Mouse (Mus musculus): ENCODE data around the gene Trim27.

Trim27 gene

DNA sequence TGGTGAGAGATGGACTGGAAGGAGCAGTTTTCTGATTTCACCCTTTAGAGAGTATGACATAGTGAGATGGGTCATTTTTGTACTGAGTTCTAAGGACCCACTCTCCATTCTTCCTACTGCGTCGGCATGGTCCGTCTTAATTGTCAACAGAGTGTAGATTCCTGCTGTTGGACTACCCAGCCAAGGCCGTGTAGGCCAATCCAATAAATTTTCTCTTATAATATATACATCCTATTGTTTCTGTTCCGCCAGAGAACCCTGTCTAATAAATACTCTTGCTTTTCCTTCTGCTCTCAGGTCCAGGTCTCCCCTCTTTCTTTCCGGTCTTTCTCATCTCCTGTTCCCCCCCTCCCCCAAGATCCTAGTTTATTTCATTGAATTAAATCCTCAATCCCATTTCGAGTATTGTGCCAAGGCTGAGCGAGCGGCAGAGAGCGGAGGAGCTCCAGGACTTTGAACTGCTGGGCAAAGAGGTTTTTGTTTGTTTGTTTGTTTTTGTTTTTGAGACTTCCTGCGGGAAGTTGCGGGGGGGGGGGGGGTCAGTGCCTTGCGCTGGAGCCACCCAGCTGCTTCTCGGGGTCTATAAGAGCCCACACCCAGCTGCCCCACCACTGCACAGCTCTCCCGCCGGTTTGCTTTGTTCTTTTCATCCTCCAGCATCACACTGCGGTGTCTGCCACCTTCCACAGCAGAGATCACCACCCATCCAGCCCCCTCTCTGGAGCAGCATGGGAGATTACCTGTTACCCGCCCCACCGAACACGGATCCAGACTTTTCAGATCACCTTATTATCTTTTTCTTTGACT lies 42.6 kb downstream of the Trim27 start:
- no peak for DNase-seq

DNA sequence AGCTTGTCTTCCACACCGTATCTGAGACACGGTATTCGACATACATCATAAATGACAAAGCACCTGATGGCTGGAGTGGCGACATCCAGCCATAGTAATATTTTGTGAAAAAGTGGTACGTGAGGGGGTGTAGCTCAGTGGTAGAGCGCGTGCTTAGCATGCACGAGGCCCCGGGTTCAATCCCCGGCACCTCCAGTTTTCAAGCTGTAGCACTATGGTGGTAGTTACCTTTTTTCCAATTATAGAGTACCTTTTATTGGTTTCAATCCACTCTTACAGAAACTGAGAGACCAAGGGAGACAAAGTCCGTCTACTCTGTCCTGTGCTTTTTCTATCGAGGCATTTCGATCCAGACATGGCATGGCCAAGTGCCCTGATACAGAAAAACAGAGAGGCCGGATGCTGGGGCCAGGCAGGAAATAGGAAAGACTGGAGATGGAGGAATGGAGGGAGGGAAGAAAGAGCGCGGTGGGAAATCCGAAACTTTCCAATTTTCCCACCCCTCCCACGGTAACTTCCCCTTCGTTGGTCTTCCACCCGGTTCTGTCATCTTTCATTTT lies 43.3 kb downstream of the Trim27 start:
- peak; percentile 86 for DNase-seq

DNA sequence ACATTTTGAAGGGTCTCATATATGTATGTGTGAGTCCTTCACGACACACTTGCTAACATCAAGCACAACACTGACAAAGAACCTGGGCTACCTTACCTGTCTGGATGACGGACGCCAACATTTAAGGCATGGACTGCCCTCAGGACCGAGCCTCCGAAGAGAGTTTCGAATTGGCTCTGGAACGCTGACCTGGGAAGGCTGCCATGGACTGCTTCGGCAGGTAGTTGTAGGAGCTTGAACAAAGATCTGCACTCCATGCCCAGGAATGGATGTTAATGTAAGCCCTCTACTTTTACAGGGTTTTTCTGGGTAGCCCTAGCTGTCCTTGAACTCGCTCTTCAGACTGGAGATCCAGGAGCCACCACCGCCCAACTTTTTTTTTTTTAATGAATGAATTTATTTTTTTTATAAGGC lies 44.0 kb downstream of the Trim27 start:
- no peak for DNase-seq

DNA sequence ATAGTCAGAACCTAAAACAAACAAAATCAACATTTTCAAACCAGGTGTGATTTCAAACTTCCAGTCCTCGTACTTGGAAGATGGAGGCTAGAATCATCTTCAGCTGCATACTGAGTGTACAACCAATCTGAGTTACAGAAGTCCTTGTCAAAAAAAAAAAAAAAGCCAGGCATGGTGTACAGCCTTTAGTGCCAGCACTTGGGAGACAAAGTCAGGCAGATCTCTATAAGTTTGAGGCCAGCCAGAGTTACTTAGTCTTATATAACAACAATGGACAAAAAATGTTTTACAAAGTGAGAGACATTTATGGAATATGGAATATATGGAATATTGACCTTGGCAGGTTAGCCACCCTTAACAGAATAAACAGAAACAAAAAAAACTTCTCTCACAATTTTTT lies 45.1 kb downstream of the Trim27 start:
- no peak for DNase-seq

DNA sequence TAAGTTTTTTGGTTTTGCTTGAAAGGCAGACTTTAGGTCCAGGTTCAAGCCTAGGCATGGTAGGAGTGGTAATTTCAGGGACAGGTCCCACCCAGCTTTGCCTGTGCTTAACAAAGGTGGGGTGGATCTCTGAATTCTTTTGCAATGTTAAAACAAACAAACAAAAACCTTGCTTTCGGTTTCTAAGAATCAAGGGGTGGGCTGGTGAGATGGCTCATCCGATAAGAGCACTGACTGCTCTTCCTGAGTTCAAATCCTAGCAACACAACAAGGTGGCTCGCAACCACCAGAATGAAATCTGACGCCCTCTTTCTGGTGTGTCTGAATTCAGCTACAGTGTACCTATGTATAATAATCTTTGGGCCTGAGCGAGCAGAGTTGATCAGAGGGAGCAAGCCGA lies 46.0 kb downstream of the Trim27 start:
- DNase-seq: no peak

DNA sequence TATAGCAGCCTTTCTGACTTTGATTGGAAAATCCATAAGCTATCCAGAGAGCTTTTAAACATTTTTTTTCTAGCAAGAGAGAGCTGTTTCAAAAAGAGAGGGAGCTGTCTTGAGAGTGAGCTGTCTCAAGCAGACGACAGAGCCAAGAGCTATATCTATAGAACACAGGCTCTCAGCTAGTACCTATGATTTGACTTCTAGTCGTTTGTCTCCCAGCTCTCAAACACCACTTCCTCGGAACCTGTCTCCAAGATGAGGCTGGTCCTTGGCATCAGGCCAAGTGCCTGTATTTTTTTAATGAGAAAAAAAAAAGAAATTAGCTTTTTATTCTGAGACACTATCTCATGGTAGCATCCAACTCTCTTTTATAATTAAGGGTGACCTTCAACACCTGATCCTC lies 46.8 kb downstream of the Trim27 start:
- DNase-seq: no peak

DNA sequence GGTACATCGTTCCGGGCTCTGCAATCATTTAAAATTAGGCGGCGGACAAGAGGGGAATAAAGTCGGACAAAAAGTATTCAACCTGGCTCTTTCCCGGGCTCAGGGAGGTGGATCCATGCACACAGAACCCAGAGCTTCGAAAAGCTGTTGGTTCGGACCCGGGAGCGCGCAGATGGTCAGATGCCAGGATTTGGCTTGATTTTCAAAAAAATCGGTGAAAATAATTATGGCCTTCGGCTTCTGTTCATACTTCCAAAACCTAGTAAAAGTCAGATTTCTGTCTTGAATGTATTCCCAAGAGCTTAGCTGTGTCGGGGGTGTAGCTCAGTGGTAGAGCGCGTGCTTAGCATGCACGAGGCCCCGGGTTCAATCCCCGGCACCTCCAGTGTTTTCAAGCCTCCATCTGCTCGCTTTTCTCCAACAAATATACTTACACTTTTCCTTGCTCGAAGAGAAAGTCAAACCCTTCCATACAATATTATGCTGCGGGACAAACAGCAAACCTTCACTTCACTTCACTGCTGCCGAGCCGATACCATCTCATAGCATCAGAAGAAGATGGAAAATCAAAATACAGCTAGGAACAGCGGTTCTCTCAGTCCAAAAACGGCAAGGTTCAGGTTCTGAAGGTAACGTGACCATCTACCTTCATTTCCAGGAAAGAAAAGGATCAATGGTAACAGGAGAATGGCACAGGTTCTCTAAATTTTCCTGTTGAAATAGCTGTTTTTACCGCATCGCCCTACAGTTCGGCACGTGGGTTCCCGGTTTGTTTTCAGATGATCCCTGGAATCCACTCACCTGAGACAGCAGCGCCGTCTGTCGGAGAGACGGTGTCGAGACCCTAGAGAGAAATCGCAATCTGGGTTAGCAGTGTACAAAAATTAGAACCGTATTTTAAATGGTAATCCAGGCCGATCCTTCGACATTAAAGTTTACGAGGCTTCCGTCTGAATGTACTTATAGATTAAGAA lies 54.8 kb downstream of the Trim27 start:
- DNase-seq: peak; percentile 83

DNA sequence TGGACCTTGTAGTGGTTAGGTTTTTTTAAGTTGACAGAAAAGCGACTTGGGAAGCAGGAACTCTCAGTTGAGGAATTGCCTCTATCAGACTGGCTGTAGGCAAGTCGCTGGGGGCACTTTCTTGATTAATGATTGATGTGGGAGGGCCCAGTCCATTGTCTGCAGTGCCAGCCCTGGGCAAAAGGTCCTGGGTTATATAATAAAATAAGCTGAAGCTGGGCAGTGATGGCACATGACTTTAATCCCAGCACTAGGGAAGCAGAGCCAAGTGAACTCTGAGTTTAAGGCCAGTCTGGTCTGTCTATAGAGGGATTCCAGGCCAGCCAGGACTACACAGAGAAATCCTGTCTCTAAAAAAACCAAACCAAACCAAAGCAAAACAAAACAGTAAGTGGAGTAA lies 57.5 kb downstream of the Trim27 start:
- no peak for DNase-seq

DNA sequence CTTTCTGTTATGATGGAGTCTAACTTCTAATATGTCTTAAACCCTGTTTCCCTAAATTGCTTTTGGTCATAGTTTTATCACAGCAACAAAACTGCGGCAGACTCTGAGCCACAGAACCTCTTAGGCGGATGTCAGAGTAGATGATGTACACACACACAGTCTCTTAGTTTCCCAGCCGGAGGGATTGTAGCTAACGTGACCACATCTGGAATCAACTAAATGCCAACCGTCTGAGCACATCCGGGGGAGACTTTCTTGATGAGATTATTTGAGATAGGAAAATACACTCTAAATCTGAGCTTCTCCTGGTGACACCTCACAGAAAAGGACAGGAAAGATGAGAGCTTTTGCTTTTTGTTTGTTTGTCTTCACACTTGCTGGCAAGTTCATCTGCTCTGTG lies 57.9 kb downstream of the Trim27 start:
- DNase-seq: no peak

DNA sequence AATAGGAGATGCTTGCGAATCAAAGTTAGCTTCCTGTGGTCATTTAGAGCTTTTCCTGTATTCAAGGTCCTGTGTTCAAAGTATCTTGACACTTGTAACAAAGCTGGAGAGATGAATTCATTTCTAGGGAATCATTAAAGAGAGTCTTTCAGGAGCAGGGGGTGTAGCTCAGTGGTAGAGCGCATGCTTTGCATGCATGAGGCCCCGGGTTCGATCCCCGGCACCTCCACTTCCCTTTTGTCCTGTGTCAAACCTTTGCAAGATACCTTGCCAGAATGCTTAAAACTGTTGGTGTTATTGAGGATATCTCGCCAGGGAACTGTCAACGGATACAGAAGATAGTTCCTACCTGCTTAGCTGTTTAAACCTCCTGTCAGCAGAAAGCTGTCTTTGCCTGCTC lies 61.5 kb downstream of the Trim27 start:
- no peak for DNase-seq

DNA sequence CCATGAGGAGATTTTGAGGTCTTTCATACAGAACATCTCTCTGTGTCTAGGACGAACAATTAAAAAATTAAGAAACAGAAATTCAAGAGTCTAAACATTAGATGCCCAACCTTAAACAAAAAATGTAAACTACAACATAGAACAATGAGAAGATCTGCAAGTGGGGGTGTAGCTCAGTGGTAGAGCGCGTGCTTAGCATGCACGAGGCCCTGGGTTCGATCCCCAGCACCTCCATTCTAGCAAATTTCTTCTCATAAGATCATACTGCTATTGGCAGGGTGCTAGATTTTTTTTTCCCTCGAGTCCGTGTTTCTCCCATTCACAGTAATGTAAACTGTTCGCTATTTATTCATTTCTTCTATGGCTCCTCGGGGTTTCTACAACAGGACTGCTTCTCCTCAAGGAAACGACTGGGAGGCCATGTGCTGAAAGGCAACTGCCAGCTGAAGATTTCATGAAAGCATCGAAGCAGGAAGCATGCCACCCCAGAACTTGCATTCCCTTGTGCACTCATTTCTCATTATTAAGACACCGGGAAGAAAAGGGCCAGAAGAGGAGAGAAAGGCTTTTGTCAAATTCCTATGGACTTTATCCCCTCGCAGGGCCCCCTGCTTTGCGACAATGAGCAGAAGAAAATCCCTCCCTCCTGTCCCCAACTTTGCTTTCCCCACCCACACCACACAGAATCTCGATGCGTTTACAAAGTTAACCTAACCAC lies 63.3 kb downstream of the Trim27 start:
- no peak for DNase-seq

DNA sequence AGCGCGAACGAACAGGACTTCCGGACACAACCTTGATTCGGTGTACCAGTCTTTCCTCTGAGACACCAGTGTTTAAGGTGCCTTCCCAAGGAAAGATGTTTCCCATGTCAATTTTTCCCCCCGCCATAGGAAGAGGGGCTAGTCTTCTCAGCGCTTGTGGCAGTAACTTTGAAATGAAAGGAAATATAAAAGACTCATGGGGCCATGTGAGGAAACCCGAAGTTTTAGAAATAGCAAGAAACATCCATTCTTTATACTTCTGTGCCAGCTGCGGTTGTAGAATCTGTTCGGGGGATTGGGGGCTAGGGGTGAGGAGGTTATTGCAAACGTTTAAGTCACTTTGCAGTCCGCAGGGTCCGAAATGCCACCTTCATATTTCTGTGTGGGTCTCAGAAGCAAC lies 64.0 kb downstream of the Trim27 start:
- no peak for DNase-seq

DNA sequence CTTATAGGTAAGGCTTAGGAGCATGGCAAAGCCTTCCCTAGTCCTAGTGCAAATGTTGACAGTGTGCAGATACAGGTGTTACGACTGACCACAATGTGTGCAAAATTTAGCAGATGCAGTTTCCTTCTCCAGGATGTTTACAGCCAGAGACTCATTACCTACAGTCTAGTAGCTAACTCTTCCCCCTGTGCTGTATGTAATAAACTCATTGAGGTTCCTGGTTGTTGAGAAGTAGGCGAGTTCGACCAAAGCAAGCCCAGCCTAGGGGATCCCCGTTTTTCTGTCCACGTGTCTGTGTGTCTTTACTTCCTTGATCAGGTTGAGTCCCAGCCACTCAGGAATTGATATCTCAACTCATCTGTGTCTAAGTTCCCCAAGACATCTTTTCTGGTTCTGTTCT lies 64.8 kb downstream of the Trim27 start:
- DNase-seq: no peak
